Mouse (Mus musculus): ENCODE results near the gene Mrpl23.

DNA sequence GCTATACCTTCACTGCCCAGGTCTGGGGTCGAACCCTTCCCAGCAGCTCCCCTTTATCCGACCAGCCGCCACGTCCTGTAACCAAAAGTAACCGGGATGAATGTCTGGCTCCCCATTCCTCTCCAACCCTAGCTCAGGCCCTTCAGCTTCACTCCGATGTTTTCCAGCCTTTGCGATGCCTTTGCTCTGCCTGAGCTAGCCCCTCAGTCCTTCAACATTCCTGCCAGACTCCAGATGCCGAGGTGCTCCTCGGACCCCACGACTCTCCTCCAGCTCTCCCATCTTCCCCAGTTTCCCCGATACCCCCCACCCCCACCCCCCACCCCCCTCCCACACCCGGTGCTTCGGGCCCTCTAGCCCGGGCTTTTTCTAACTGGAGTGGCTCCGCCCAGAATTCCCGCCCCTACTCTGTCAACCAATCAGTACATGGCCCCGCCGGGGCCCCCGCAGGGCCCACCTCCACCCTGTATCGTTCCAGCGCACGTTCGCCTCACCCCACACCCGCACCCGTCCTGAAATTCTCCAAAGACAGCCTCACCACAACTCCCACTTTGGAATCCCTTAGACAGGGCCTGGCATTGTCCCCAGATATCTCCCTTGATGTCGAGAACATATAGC is 45.4 kb downstream of the Mrpl23 start:
- TF ChIP-seq CTCF (conservative IDR thresholded peaks at IDR 0.05; ENCODE audit: low read length): no peak
- TF ChIP-seq POU5F1 (IDR thresholded peaks at IDR 0.05; ENCODE audit: borderline replicate concordance, low read length): no peak

Measured in E14TG2a.4 (cell line).